Mouse (Mus musculus): ENCODE measurements around the gene Crebrf. TPM values are rescaled to one million over a fixed set of nuclear protein-coding genes. Genes with fewer than 3 reads are reported as not detected.

The Crebrf gene
- polyA plus RNA-seq, 1 experiment from 2014 or later: 10.2 TPM

- WGBS: 85% methylated on average over 8 of the region's 8 CpGs
Measured at GRCm38 (mm10) chr17:26688795-26689735, 26.4 kb upstream of the Crebrf start.

GRCm38 (mm10) chr17:26689810-26690209, 25.6 kb upstream of the Crebrf start:
- Histone ChIP-seq H3K4me2 (replicated peaks; ENCODE audit: low read depth, low read length) (no peak overlapping the region), H3K4me3 (ENCODE audit: low read depth, low read length) (no peak overlapping the region), H3K9ac (ENCODE audit: low read depth, low read length) (no peak overlapping the region), H3K9me3 (ENCODE audit: control insufficient read depth, low read length) (no peaks in the 10 kb centered on the region), H3K27me3 (ENCODE audit: control insufficient read depth, insufficient read depth, low read length) (no peaks in the 10 kb centered on the region), H3K36me3 (ENCODE audit: control insufficient read depth, insufficient read depth, low read length) (no peaks in the 10 kb centered on the region), H3K27ac (ENCODE audit: low read depth, low read length) (no peak overlapping the region), H3K4me1 (replicated peaks; ENCODE audit: control insufficient read depth, insufficient read depth, low read length) (no peaks in the 10 kb centered on the region)
- WGBS: 88% methylated on average over 2 of the region's 2 CpGs
- no peak for DNase-seq (ENCODE audit: low spot score)
- ATAC-seq (ENCODE audit: low FRiP score): no peak

More at GRCm38 (mm10) chr17:26688795-26689735, 26.4 kb upstream of the Crebrf start:
- Histone ChIP-seq H3K9ac (ENCODE audit: low read depth, low read length) (no peak overlapping the region), H3K36me3 (ENCODE audit: control insufficient read depth, insufficient read depth, low read length) (no peaks in the 10 kb centered on the region), H3K27me3 (ENCODE audit: control insufficient read depth, insufficient read depth, low read length) (no peaks in the 10 kb centered on the region), H3K4me2 (replicated peaks; ENCODE audit: low read depth, low read length) (no peak overlapping the region), H3K4me3 (ENCODE audit: low read depth, low read length) (no peak overlapping the region), H3K9me3 (ENCODE audit: control insufficient read depth, low read length) (no peaks in the 10 kb centered on the region), H3K4me1 (replicated peaks; ENCODE audit: control insufficient read depth, insufficient read depth, low read length) (no peaks in the 10 kb centered on the region), H3K27ac (ENCODE audit: low read depth, low read length) (no peak overlapping the region)
- no peak for ATAC-seq (ENCODE audit: low FRiP score)
- no peak for DNase-seq (ENCODE audit: low spot score)

- no peak overlapping the region for H3K27ac ChIP-seq (ENCODE audit: low read depth, low read length)
- H3K4me3 ChIP-seq (ENCODE audit: low read depth, low read length): no peak overlapping the region
- no peaks in the 10 kb centered on the region for H3K4me1 ChIP-seq (replicated peaks; ENCODE audit: control insufficient read depth, insufficient read depth, low read length)
- no peaks in the 10 kb centered on the region for H3K36me3 ChIP-seq (ENCODE audit: control insufficient read depth, insufficient read depth, low read length)
- DNase-seq (ENCODE audit: low spot score) (no peak), ATAC-seq (ENCODE audit: low FRiP score) (no peak)
- H3K4me2 ChIP-seq (replicated peaks; ENCODE audit: low read depth, low read length): no peak overlapping the region
- H3K27me3 ChIP-seq (ENCODE audit: control insufficient read depth, insufficient read depth, low read length): no peaks in the 10 kb centered on the region
- H3K9me3 ChIP-seq (ENCODE audit: control insufficient read depth, low read length): no peaks in the 10 kb centered on the region
- H3K9ac ChIP-seq (ENCODE audit: low read depth, low read length): no peak overlapping the region
- 90% methylated on average over 5 of the region's 5 CpGs for WGBS
Measured at GRCm38 (mm10) chr17:26690236-26690635, 25.2 kb upstream of the Crebrf start.

GRCm38 (mm10) chr17:26691110-26691509, 24.3 kb upstream of the Crebrf start:
- DNase-seq (ENCODE audit: low spot score): no peak

GRCm38 (mm10) chr17:26693424-26693823, 22.0 kb upstream of the Crebrf start:
- H3K9me3 ChIP-seq (ENCODE audit: control insufficient read depth, low read length): no peaks in the 10 kb centered on the region
- no peak overlapping the region for H3K4me3 ChIP-seq (ENCODE audit: low read depth, low read length)
- H3K27ac ChIP-seq (ENCODE audit: low read depth, low read length): no peak overlapping the region
- no peak for ATAC-seq (ENCODE audit: low FRiP score)
- H3K9ac ChIP-seq (ENCODE audit: low read depth, low read length): no peak overlapping the region
- H3K4me1 ChIP-seq (replicated peaks; ENCODE audit: control insufficient read depth, insufficient read depth, low read length): no peaks in the 10 kb centered on the region
- H3K36me3 ChIP-seq (ENCODE audit: control insufficient read depth, insufficient read depth, low read length): no peaks in the 10 kb centered on the region
- WGBS: 83% methylated on average over 7 of the region's 7 CpGs
- DNase-seq (ENCODE audit: low spot score): no peak
- no peak overlapping the region for H3K4me2 ChIP-seq (replicated peaks; ENCODE audit: low read depth, low read length)
- no peaks in the 10 kb centered on the region for H3K27me3 ChIP-seq (ENCODE audit: control insufficient read depth, insufficient read depth, low read length)

More at GRCm38 (mm10) chr17:26691110-26691509, 24.3 kb upstream of the Crebrf start:
- Histone ChIP-seq H3K27ac (ENCODE audit: low read depth, low read length) (no peak overlapping the region), H3K9ac (ENCODE audit: low read depth, low read length) (no peak overlapping the region), H3K36me3 (ENCODE audit: control insufficient read depth, insufficient read depth, low read length) (no peaks in the 10 kb centered on the region), H3K4me1 (replicated peaks; ENCODE audit: control insufficient read depth, insufficient read depth, low read length) (no peaks in the 10 kb centered on the region), H3K4me2 (replicated peaks; ENCODE audit: low read depth, low read length) (no peak overlapping the region), H3K4me3 (ENCODE audit: low read depth, low read length) (no peak overlapping the region), H3K9me3 (ENCODE audit: control insufficient read depth, low read length) (no peaks in the 10 kb centered on the region), H3K27me3 (ENCODE audit: control insufficient read depth, insufficient read depth, low read length) (no peaks in the 10 kb centered on the region)
- WGBS: 92% methylated on average over 7 of the region's 7 CpGs
- ATAC-seq (ENCODE audit: low FRiP score): no peak

GRCm38 (mm10) chr17:26694171-26694570, 21.3 kb upstream of the Crebrf start:
- no peak for DNase-seq (ENCODE audit: low spot score)

GRCm38 (mm10) chr17:26695193-26695592, 20.3 kb upstream of the Crebrf start:
- WGBS: 89% methylated on average over 3 of the region's 3 CpGs
- no peaks in the 10 kb centered on the region for H3K9me3 ChIP-seq (ENCODE audit: control insufficient read depth, low read length)
- no peak overlapping the region for H3K9ac ChIP-seq (ENCODE audit: low read depth, low read length)
- no peak overlapping the region for H3K4me2 ChIP-seq (replicated peaks; ENCODE audit: low read depth, low read length)
- no peak for DNase-seq (ENCODE audit: low spot score)
- H3K36me3 ChIP-seq (ENCODE audit: control insufficient read depth, insufficient read depth, low read length): 0 out of 2 replicates have a peak, but pooled peaks cover 2% of the 10 kb centered on the region
- no peak overlapping the region for H3K27ac ChIP-seq (ENCODE audit: low read depth, low read length)
- ATAC-seq (ENCODE audit: low FRiP score): no peak
- no peaks in the 10 kb centered on the region for H3K27me3 ChIP-seq (ENCODE audit: control insufficient read depth, insufficient read depth, low read length)
- H3K4me3 ChIP-seq (ENCODE audit: low read depth, low read length): no peak overlapping the region
- no peaks in the 10 kb centered on the region for H3K4me1 ChIP-seq (replicated peaks; ENCODE audit: control insufficient read depth, insufficient read depth, low read length)

More at GRCm38 (mm10) chr17:26694171-26694570, 21.3 kb upstream of the Crebrf start:
- H3K27ac ChIP-seq (ENCODE audit: low read depth, low read length): no peak overlapping the region
- 0 out of 2 replicates have a peak, but pooled peaks cover 2% of the 10 kb centered on the region for H3K36me3 ChIP-seq (ENCODE audit: control insufficient read depth, insufficient read depth, low read length)
- H3K9me3 ChIP-seq (ENCODE audit: control insufficient read depth, low read length): no peaks in the 10 kb centered on the region
- H3K9ac ChIP-seq (ENCODE audit: low read depth, low read length): no peak overlapping the region
- WGBS: 80% methylated on average over 7 of the region's 7 CpGs
- H3K4me3 ChIP-seq (ENCODE audit: low read depth, low read length): no peak overlapping the region
- no peak for ATAC-seq (ENCODE audit: low FRiP score)
- no peaks in the 10 kb centered on the region for H3K4me1 ChIP-seq (replicated peaks; ENCODE audit: control insufficient read depth, insufficient read depth, low read length)
- H3K4me2 ChIP-seq (replicated peaks; ENCODE audit: low read depth, low read length): no peak overlapping the region
- H3K27me3 ChIP-seq (ENCODE audit: control insufficient read depth, insufficient read depth, low read length): no peaks in the 10 kb centered on the region

GRCm38 (mm10) chr17:26698846-26699245, 16.6 kb upstream of the Crebrf start:
- H3K27ac ChIP-seq (ENCODE audit: low read depth, low read length): no peak overlapping the region
- 0 out of 2 replicates have a peak, but pooled peaks cover 2% of the 10 kb centered on the region for H3K36me3 ChIP-seq (ENCODE audit: control insufficient read depth, insufficient read depth, low read length)
- DNase-seq (ENCODE audit: low spot score): peak; percentile 28
- no peaks in the 10 kb centered on the region for H3K4me1 ChIP-seq (replicated peaks; ENCODE audit: control insufficient read depth, insufficient read depth, low read length)
- 86% methylated on average over 5 of the region's 5 CpGs for WGBS
- no peaks in the 10 kb centered on the region for H3K9me3 ChIP-seq (ENCODE audit: control insufficient read depth, low read length)
- ATAC-seq (ENCODE audit: low FRiP score): no peak
- no peak overlapping the region for H3K4me3 ChIP-seq (ENCODE audit: low read depth, low read length)
- H3K9ac ChIP-seq (ENCODE audit: low read depth, low read length): no peak overlapping the region
- H3K27me3 ChIP-seq (ENCODE audit: control insufficient read depth, insufficient read depth, low read length): no peaks in the 10 kb centered on the region
- no peak overlapping the region for H3K4me2 ChIP-seq (replicated peaks; ENCODE audit: low read depth, low read length)
